Comparison of ENCODE assay signal across 21 mouse cellular contexts in the genomic region with DNA sequence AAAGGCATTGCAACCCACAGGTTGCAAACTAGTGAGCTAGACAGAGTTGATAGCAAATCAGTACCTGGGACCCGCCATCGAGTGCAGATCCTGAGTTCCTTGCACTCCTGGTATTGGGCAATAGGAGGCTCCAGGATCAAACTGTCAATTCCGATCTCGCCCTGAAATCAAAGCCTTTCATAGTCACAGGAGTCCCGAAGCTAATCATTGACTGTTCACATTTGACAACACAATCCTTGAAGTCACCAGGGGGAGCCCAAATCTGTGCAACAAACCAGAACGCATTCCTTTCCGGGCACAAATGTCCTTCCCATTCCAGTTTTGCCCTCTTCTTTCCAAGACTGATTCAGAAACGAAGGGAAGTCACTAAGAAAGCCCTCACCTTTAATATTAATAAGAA. TPM values are rescaled to one million over a fixed set of nuclear protein-coding genes. Genes with fewer than 3 reads are reported as not detected.
DNase-seq lines count a peak whose midpoint lies in the region; ATAC-seq and TF ChIP-seq lines count a peak whose summit lies in the region.
"Had no signal": no experiment of that assay in that cellular context is flagged by ENCODE, and none has a peak within 500 bp of the region (broad histone marks: within the 10 kb centered on the region; RNA-seq: fewer than 3 reads in every experiment).

No protein-coding gene starts in this region.

- H3K36me3 ChIP-seq in kidney, adult 2 months (ENCODE audit: control insufficient read depth, insufficient read depth, low read length) = no peaks in the 10 kb centered on the region
- H3K36me3 ChIP-seq in kidney, embryonic 14.5 days (ENCODE audit: control insufficient read depth, insufficient read depth, low read length) = no peaks in the 10 kb centered on the region
- no peaks in the 10 kb centered on the region for H3K36me3 ChIP-seq in midbrain, embryonic 15.5 days (replicated peaks)
- no peaks in the 10 kb centered on the region for H3K36me3 ChIP-seq in midbrain, embryonic 10.5 days
- H3K36me3 ChIP-seq: embryonic facial prominence, embryonic 13.5 days; forebrain, embryonic 15.5 days; limb, embryonic 15.5 days; midbrain, embryonic 12.5 days had no signal

- peak; percentile 40 for TF ChIP-seq CTCF in kidney, adult 2 months (conservative IDR thresholded peaks at IDR 0.05; ENCODE audit: insufficient read depth, insufficient read length, low read depth, low read length)

- H3K4me2 ChIP-seq in kidney, embryonic 14.5 days (replicated peaks; ENCODE audit: low read depth, low read length) = no peak overlapping the region
- no peak overlapping the region for H3K4me2 ChIP-seq in midbrain, embryonic 15.5 days
- H3K4me2 ChIP-seq: embryonic facial prominence, embryonic 13.5 days; forebrain, embryonic 15.5 days; heart, embryonic 11.5 days; limb, embryonic 15.5 days; midbrain, embryonic 12.5 days had no signal

- no peak overlapping the region for H3K9ac ChIP-seq in kidney, embryonic 14.5 days (ENCODE audit: low read depth, low read length)
- no peak overlapping the region for H3K9ac ChIP-seq in midbrain, embryonic 15.5 days
- H3K9ac ChIP-seq: embryonic facial prominence, embryonic 13.5 days; forebrain, embryonic 15.5 days; limb, embryonic 15.5 days; midbrain, embryonic 12.5 days had no signal

- H3K27ac ChIP-seq in kidney, adult 2 months (ENCODE audit: insufficient read depth, low read depth, low read length) = no peak overlapping the region
- no peak overlapping the region for H3K27ac ChIP-seq in kidney, embryonic 14.5 days (ENCODE audit: low read depth, low read length)
- 0 out of 2 replicates have a peak overlapping the region, but pooled peaks have one; percentile 3 for H3K27ac ChIP-seq in midbrain, embryonic 15.5 days
- H3K27ac ChIP-seq in midbrain, embryonic 10.5 days (replicated peaks) = no peak overlapping the region
- H3K27ac ChIP-seq: embryonic facial prominence, embryonic 13.5 days; forebrain, embryonic 15.5 days; limb, embryonic 15.5 days; macrophage; midbrain, embryonic 12.5 days had no signal

- 30% methylated on average over 8 of the region's 8 CpGs for WGBS in kidney, adult 2 months
- WGBS in kidney, embryonic 14.5 days = 47% methylated on average over 8 of the region's 8 CpGs
- 41% methylated on average over 8 of the region's 8 CpGs for WGBS in midbrain, embryonic 15.5 days
- 56% methylated on average over 8 of the region's 8 CpGs for WGBS in midbrain, embryonic 10.5 days

- no peak for ATAC-seq in kidney, embryonic 14.5 days (ENCODE audit: low FRiP score, low TSS enrichment)
- ATAC-seq in midbrain, embryonic 15.5 days (replicated peaks) = no peak
- ATAC-seq: forebrain, embryonic 15.5 days; Patski had no signal

- TF ChIP-seq POLR2A in kidney, adult 2 months (IDR thresholded peaks at IDR 0.05; ENCODE audit: low read depth, low read length) = no peak

- peak; percentile 68 for DNase-seq in kidney, adult 2 months
- DNase-seq in midbrain, embryonic 10.5 days (ENCODE audit: low spot score) = no peak
- peak; percentile 47 for DNase-seq in kidney, postnatal 14 days
- DNase-seq in embryo, embryonic 9.5 days (ENCODE audit: extremely low spot score) = no peak
- DNase-seq in Muller cell, postnatal 12 days (ENCODE audit: inconsistent ontology term) = no peak
- DNase-seq: adrenal gland, adult 8-10 months; cerebellum, postnatal 10 days; gastrocnemius, postnatal 25 days; heart, postnatal 10 days; right cerebral cortex, postnatal 25 days; thymus, adult 18-20 months; thymus, postnatal 4 days had no signal

- no peaks in the 10 kb centered on the region for H3K9me3 ChIP-seq in kidney, embryonic 14.5 days (ENCODE audit: control insufficient read depth, low read length)
- H3K9me3 ChIP-seq in midbrain, embryonic 15.5 days = no peaks in the 10 kb centered on the region
- H3K9me3 ChIP-seq in midbrain, embryonic 10.5 days (replicated peaks) = no peaks in the 10 kb centered on the region
- H3K9me3 ChIP-seq: embryonic facial prominence, embryonic 13.5 days; forebrain, embryonic 15.5 days; limb, embryonic 15.5 days; midbrain, embryonic 12.5 days had no signal

- H3K4me3 ChIP-seq in kidney, adult 2 months (ENCODE audit: insufficient read depth, low read depth, low read length) = no peak overlapping the region
- no peak overlapping the region for H3K4me3 ChIP-seq in kidney, embryonic 14.5 days (ENCODE audit: low read length)
- no peak overlapping the region for H3K4me3 ChIP-seq in midbrain, embryonic 15.5 days
- no peak overlapping the region for H3K4me3 ChIP-seq in midbrain, embryonic 10.5 days
- H3K4me3 ChIP-seq: embryonic facial prominence, embryonic 13.5 days; forebrain, embryonic 15.5 days; limb, embryonic 15.5 days; midbrain, embryonic 12.5 days had no signal

- no peaks in the 10 kb centered on the region for H3K27me3 ChIP-seq in kidney, adult 2 months (replicated peaks; ENCODE audit: control insufficient read depth, insufficient read depth, low read length)
- H3K27me3 ChIP-seq in kidney, embryonic 14.5 days (ENCODE audit: control insufficient read depth, insufficient read depth, low read length) = no peaks in the 10 kb centered on the region
- no peaks in the 10 kb centered on the region for H3K27me3 ChIP-seq in midbrain, embryonic 15.5 days (replicated peaks)
- no peaks in the 10 kb centered on the region for H3K27me3 ChIP-seq in midbrain, embryonic 10.5 days (ENCODE audit: low read depth, poor library complexity, severe bottlenecking)
- H3K27me3 ChIP-seq: embryonic facial prominence, embryonic 13.5 days; forebrain, embryonic 15.5 days; limb, embryonic 15.5 days; midbrain, embryonic 12.5 days had no signal

- peaks cover 17% of the 10 kb centered on the region; the same call in 1 of the 2 replicates for H3K4me1 ChIP-seq in kidney, adult 2 months (ENCODE audit: control insufficient read depth, insufficient read depth, low read length)
- peaks cover 11% of the 10 kb centered on the region for H3K4me1 ChIP-seq in kidney, embryonic 14.5 days (ENCODE audit: control insufficient read depth, insufficient read depth, low read length)
- H3K4me1 ChIP-seq in midbrain, embryonic 15.5 days = peaks cover 14% of the 10 kb centered on the region; the same call in 1 of the 2 replicates
- H3K4me1 ChIP-seq in midbrain, embryonic 10.5 days = peaks cover 13% of the 10 kb centered on the region
- H3K4me1 ChIP-seq: forebrain, embryonic 15.5 days had no signal

RNA-seq across cellular contexts. Expression of a gene that starts 35.7 kb away (rescaled TPM):
- polyA plus RNA-seq in kidney, adult 2 months (2012; rRNA removed) = 4.0 TPM in 2 replicates
- polyA plus RNA-seq in kidney, embryonic 14.5 days (2014; fragmentation: Nextera tagmentation; extraction: Ambion mirVana) = 14.5 and 15.5 TPM in 2 replicates
- 25.0 and 26.9 TPM in 2 replicates for polyA plus RNA-seq in midbrain, embryonic 15.5 days (2015; fragmentation: Nextera tagmentation; extraction: Ambion mirVana)
- 6.4 and 9.5 TPM in 2 replicates for polyA plus RNA-seq in midbrain, embryonic 10.5 days (2016; fragmentation: Nextera tagmentation; extraction: Ambion mirVana)
- polyA plus RNA-seq: macrophage had no signal

Comparison
In these comparisons a context has a peak if more than half of its experiments do, and no peak if none do; other contexts are left out.
1. DNase-seq: peak in kidney, adult 2 months (single experiment) and kidney, postnatal 14 days (single experiment); none in midbrain, embryonic 10.5 days (single experiment), embryo, embryonic 9.5 days (single experiment) and Muller cell, postnatal 12 days (single experiment).